ENCODE assay signal across 7 mouse cellular contexts in the genomic region with DNA sequence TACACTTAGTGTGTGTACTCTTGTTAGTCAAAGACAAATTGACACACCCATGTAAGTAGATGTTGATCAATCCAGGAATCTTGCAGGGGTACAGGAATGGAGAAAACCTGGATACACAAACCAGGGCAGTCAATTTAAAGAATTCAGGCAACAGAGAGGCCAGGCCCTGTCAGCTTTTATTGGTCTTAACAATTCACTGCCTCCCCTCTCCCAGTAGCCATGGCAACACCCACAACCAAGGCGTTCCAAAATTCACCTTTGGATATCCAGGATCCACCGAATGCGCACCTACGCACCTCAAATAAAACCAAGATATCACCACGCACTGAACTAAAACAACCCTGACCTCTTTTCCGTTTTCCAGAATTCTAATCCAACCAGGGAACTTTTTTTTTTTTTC. TPM values are rescaled to one million over a fixed set of nuclear protein-coding genes. Genes with fewer than 3 reads are reported as not detected.
DNase-seq lines count a peak whose midpoint lies in the region; ATAC-seq and TF ChIP-seq lines count a peak whose summit lies in the region.

No protein-coding gene starts in this region.

- TF ChIP-seq CTCF in testis, adult 2 months (IDR thresholded peaks at IDR 0.05; ENCODE audit: control insufficient read depth, insufficient read depth, insufficient replicate concordance, low read depth, low read length), result no peak

- DNase-seq in testis, postnatal 10 days (ENCODE audit: low spot score), result no peak
- DNase-seq in cerebellum, postnatal 14 days, result peak; percentile 63 to 73
- peak; percentile 45 for DNase-seq in retina, embryonic 14.5 days (ENCODE audit: low spot score)
- DNase-seq in right cerebral cortex, adult 18-20 months, result no peak

- H3K4me1 ChIP-seq in testis, adult 2 months (ENCODE audit: control insufficient read depth, insufficient read depth, low read length), result peaks cover 6% of the 10 kb centered on the region
- peaks cover 12% of the 10 kb centered on the region for H3K4me1 ChIP-seq in hindbrain, embryonic 12.5 days
- H3K4me1 ChIP-seq in liver, embryonic 15.5 days (replicated peaks), result peaks cover 30% of the 10 kb centered on the region

- peak overlapping the region; percentile 46 for H3K4me3 ChIP-seq in testis, adult 2 months (ENCODE audit: control insufficient read depth, low read depth, low read length)
- H3K4me3 ChIP-seq in hindbrain, embryonic 12.5 days, result peak overlapping the region; percentile 56
- peak overlapping the region; percentile 73 for H3K4me3 ChIP-seq in liver, embryonic 15.5 days (replicated peaks)

- H3K27ac ChIP-seq in testis, adult 2 months (ENCODE audit: control insufficient read depth, insufficient read depth, low read depth, low read length), result peak overlapping the region; percentile 98
- peak overlapping the region; percentile 99 for H3K27ac ChIP-seq in hindbrain, embryonic 12.5 days
- H3K27ac ChIP-seq in liver, embryonic 15.5 days (replicated peaks), result peak overlapping the region; percentile 85

- no peaks in the 10 kb centered on the region for H3K27me3 ChIP-seq in testis, adult 2 months (ENCODE audit: control insufficient read depth, insufficient read depth, low read length)
- H3K27me3 ChIP-seq in hindbrain, embryonic 12.5 days, result no peaks in the 10 kb centered on the region
- no peaks in the 10 kb centered on the region for H3K27me3 ChIP-seq in liver, embryonic 15.5 days

- TF ChIP-seq POLR2A in testis, adult 2 months (IDR thresholded peaks at IDR 0.05; ENCODE audit: control insufficient read depth, low read depth, low read length), result no peak

- no peak for ATAC-seq in hindbrain, embryonic 12.5 days (ENCODE audit: low FRiP score)
- ATAC-seq in liver, embryonic 15.5 days (ENCODE audit: insufficient read depth), result no peak

- H3K4me2 ChIP-seq in hindbrain, embryonic 12.5 days (replicated peaks), result peak overlapping the region; percentile 74
- H3K4me2 ChIP-seq in liver, embryonic 15.5 days, result peak overlapping the region; percentile 96

- peak overlapping the region; percentile 82 for H3K9ac ChIP-seq in hindbrain, embryonic 12.5 days
- peak overlapping the region; percentile 72 for H3K9ac ChIP-seq in liver, embryonic 15.5 days

- H3K36me3 ChIP-seq in testis, adult 2 months (ENCODE audit: control insufficient read depth, insufficient read depth, low read length), result no peaks in the 10 kb centered on the region
- no peaks in the 10 kb centered on the region for H3K36me3 ChIP-seq in hindbrain, embryonic 12.5 days
- H3K36me3 ChIP-seq in liver, embryonic 15.5 days (replicated peaks), result no peaks in the 10 kb centered on the region

- WGBS in hindbrain, embryonic 12.5 days, result 20% methylated on average over 6 of the region's 6 CpGs
- WGBS in liver, embryonic 15.5 days (ENCODE audit: insufficient replicate concordance), result 25% methylated on average over 6 of the region's 6 CpGs

- no peaks in the 10 kb centered on the region for H3K9me3 ChIP-seq in hindbrain, embryonic 12.5 days (replicated peaks)
- no peaks in the 10 kb centered on the region for H3K9me3 ChIP-seq in liver, embryonic 15.5 days (replicated peaks)

RNA-seq across cellular contexts. Expression of a gene that starts 12.9 kb away (rescaled TPM):
- polyA plus RNA-seq in testis, adult 2 months (2012; rRNA removed), result 331 and 365 TPM in 2 replicates
- polyA plus RNA-seq in hindbrain, embryonic 12.5 days (2016; fragmentation: Nextera tagmentation; extraction: Ambion mirVana), result 1,638 and 1,690 TPM in 2 replicates
- 390 and 490 TPM in 2 replicates for polyA plus RNA-seq in liver, embryonic 15.5 days (2015; fragmentation: Nextera tagmentation; extraction: Ambion mirVana)

RNA-seq across cellular contexts. Expression of a gene that starts 26.9 kb away (rescaled TPM):
- 7.0 and 8.1 TPM in 2 replicates for polyA plus RNA-seq in testis, adult 2 months (2012; rRNA removed)
- polyA plus RNA-seq in hindbrain, embryonic 12.5 days (2016; fragmentation: Nextera tagmentation; extraction: Ambion mirVana), result 15.6 and 16.7 TPM in 2 replicates
- 4.1 and 4.8 TPM in 2 replicates for polyA plus RNA-seq in liver, embryonic 15.5 days (2015; fragmentation: Nextera tagmentation; extraction: Ambion mirVana)

Comparison
In these comparisons a context has a peak if more than half of its experiments do, and no peak if none do; other contexts are left out.
1. DNase-seq: peak in cerebellum, postnatal 14 days (2 of 2) and retina, embryonic 14.5 days (single experiment); none in testis, postnatal 10 days (single experiment) and right cerebral cortex, adult 18-20 months (single experiment).
2. Peak in every context shown above with its lines, with median percentiles within 50 percentile points of each other: H3K27ac ChIP-seq and H3K4me3 ChIP-seq.